Mouse (Mus musculus): ENCODE data around the gene Kptn. TPM values are rescaled to one million over a fixed set of nuclear protein-coding genes. Genes with fewer than 3 reads are reported as not detected.

The Kptn gene
- polyA plus RNA-seq, 1 experiment from 2014 or later = 14.2 TPM

DNA sequence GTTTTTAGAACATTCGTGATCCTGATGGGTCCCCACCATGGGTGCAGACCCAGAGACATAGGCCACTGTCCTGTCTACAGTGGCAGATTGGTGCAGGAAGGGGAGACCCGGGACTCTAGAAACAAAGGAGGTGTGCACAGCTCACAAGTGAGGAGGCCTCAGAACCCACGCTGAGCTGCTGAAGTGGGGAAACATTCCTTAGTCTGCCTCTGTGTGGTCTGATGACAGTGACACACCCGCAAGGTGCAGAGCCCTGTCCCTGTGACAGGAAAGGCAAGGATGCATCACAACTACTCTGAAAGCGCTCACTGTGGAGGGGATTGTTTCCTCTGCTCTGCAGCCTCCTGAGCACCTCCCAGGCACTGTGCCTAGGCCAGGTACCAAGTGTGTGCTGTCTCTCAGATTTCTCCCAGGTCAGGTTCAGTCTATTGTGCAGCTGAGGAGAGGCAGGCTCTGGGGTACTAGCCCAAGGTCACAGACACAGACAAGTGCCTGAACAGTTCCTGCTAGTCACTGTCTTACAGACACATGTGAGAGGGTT lies 16.9 kb upstream of the Kptn start:
- Histone ChIP-seq H3K4me2 (replicated peaks; ENCODE audit: low read depth, low read length) (no peak overlapping the region), H3K27ac (ENCODE audit: low read length) (no peak overlapping the region), H3K9ac (replicated peaks; ENCODE audit: low read depth) (no peak overlapping the region), H3K27me3 (replicated peaks; ENCODE audit: insufficient read depth, low read length) (no peaks in the 10 kb centered on the region), H3K9me3 (ENCODE audit: low read length) (no peaks in the 10 kb centered on the region), H3K4me1 (ENCODE audit: insufficient read depth, low read depth, low read length) (peaks cover 7% of the 10 kb centered on the region; the same call in 1 of the 2 replicates), H3K36me3 (ENCODE audit: insufficient read depth, low read length) (peaks cover 3% of the 10 kb centered on the region; the same call in 1 of the 2 replicates), H3K4me3 (ENCODE audit: low read depth, low read length) (no peak overlapping the region)
- ATAC-seq (no peak), DNase-seq (ENCODE audit: low spot score) (no peak)
- WGBS = 79% methylated on average over 5 of the region's 5 CpGs
- TF ChIP-seq CTCF (IDR thresholded peaks at IDR 0.05) (no peak), EP300 (IDR thresholded peaks at IDR 0.05) (no peak)

DNA sequence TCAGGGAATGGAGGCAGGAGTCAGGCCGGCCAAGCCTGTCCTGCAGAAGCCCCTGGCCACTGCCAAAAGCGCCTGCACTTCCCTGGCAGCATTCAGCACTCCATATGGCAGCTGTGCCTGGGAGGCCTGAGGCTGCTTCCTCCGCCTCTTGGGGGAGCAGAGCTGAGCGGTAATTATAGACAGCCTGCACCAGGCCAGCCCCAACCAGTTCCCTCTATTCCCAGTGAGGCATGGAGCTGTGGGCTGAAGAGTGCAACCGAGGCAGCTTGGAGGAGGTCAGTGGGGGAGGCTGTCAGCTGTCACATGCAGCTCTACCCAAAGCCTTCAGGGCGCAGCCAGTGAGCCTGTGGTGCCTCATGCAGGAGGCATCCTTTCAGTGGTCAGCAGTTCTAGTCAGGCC lies 15.9 kb upstream of the Kptn start:
- H3K4me3 ChIP-seq (ENCODE audit: low read depth, low read length) = no peak overlapping the region
- ATAC-seq (no peak), DNase-seq (ENCODE audit: low spot score) (no peak)
- peaks cover 7% of the 10 kb centered on the region; the same call in 1 of the 2 replicates for H3K4me1 ChIP-seq (ENCODE audit: insufficient read depth, low read depth, low read length)
- H3K9me3 ChIP-seq (ENCODE audit: low read length) = no peaks in the 10 kb centered on the region
- peaks cover 11% of the 10 kb centered on the region; the same call in 1 of the 2 replicates for H3K36me3 ChIP-seq (ENCODE audit: insufficient read depth, low read length)
- H3K4me2 ChIP-seq (replicated peaks; ENCODE audit: low read depth, low read length) = no peak overlapping the region
- 70% methylated on average over 6 of the region's 6 CpGs for WGBS
- H3K27ac ChIP-seq (ENCODE audit: low read length) = no peak overlapping the region
- TF ChIP-seq CTCF (IDR thresholded peaks at IDR 0.05) (no peak), EP300 (IDR thresholded peaks at IDR 0.05) (no peak)
- no peaks in the 10 kb centered on the region for H3K27me3 ChIP-seq (replicated peaks; ENCODE audit: insufficient read depth, low read length)
- H3K9ac ChIP-seq (replicated peaks; ENCODE audit: low read depth) = no peak overlapping the region

DNA sequence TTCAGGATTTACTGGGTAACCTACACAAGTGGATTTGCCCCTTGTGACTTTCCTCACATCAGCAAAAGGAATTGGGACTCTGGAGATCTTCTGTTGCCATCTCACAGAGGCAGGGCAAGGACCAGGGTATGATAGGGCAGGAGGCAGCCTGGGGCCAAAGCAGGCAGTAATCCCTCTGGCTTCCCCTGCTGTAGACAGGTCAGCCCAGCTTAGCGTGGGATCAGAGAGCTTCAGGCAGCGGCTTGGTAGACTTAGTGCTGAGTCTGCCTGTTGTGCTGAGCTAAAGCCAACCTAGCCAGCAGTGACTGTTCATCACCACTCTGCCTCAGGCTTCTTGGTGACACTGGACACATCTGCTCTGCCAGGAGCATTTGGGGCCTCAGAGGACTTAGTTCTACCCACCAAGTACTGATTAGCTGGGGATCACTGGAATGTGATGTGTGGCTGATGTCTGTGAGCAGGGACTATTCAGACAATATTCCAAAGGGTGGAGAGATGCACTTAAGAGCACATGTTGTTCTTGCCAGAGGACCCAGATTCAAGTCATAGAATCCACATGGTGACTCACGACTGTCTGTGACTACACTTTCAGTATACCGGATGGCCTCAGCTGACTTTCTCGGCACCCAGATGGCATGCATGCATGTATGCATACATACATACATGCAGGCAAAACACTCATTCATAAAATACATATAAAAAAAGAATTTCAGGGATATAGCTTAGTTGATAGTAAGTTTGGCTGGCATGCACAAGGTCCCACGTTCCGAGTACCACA lies 14.9 kb upstream of the Kptn start:
- Histone ChIP-seq H3K27ac (ENCODE audit: low read length) (no peak overlapping the region), H3K4me1 (ENCODE audit: insufficient read depth, low read depth, low read length) (no peaks in the 10 kb centered on the region; the same call in 1 of the 2 replicates), H3K9me3 (ENCODE audit: low read length) (no peaks in the 10 kb centered on the region), H3K27me3 (replicated peaks; ENCODE audit: insufficient read depth, low read length) (no peaks in the 10 kb centered on the region), H3K36me3 (ENCODE audit: insufficient read depth, low read length) (peaks cover 22% of the 10 kb centered on the region; the same call in 1 of the 2 replicates), H3K9ac (replicated peaks; ENCODE audit: low read depth) (no peak overlapping the region), H3K4me3 (ENCODE audit: low read depth, low read length) (no peak overlapping the region), H3K4me2 (replicated peaks; ENCODE audit: low read depth, low read length) (no peak overlapping the region)
- no peak for ATAC-seq
- TF ChIP-seq CTCF (IDR thresholded peaks at IDR 0.05) (no peak), EP300 (IDR thresholded peaks at IDR 0.05) (no peak)
- no peak for DNase-seq (ENCODE audit: low spot score)
- 95% methylated on average over 7 of the region's 7 CpGs for WGBS

DNA sequence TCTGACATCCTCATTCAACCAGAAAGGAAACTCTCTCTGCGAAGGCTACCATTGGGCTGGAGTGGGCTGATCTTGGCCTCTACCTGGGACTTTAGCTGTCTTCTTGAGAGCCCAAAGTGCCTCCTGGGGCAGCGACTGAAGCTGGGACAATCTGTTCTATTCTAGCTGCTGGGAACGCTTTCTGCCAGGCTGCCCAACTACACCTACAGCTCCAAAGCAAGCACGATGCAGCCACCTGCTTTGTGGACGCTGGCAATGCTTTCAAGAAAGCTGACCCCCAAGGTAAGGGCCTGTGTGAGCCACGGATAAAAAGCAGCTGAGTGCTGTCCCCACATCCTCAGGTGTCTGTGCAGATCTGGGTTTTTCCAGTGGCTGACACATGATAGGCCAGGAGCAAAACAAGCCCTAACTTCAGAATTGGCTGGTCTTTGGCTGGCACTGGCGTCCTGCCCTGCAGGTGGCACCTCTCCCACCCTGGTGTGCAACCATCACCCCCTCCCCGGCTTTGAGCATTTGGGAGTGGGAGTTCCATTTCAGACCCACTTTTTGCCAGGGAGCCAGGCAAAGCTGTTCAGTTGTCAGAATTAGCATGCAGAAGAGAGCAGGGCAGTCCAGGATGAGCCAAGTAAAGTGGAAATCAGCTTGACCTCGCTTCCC lies 10.7 kb upstream of the Kptn start:
- WGBS = 91% methylated on average over 9 of the region's 9 CpGs
- H3K36me3 ChIP-seq (ENCODE audit: insufficient read depth, low read length) = peaks cover 48% of the 10 kb centered on the region
- TF ChIP-seq CTCF (IDR thresholded peaks at IDR 0.05) = no peak
- TF ChIP-seq EP300 (IDR thresholded peaks at IDR 0.05) = no peak
- H3K9ac ChIP-seq (replicated peaks; ENCODE audit: low read depth) = no peak overlapping the region
- no peaks in the 10 kb centered on the region for H3K27me3 ChIP-seq (replicated peaks; ENCODE audit: insufficient read depth, low read length)
- no peaks in the 10 kb centered on the region for H3K4me1 ChIP-seq (ENCODE audit: insufficient read depth, low read depth, low read length)
- no peaks in the 10 kb centered on the region for H3K9me3 ChIP-seq (ENCODE audit: low read length)
- ATAC-seq (no peak), DNase-seq (ENCODE audit: low spot score) (no peak)
- no peak overlapping the region for H3K27ac ChIP-seq (ENCODE audit: low read length)
- no peak overlapping the region for H3K4me2 ChIP-seq (replicated peaks; ENCODE audit: low read depth, low read length)
- no peak overlapping the region for H3K4me3 ChIP-seq (ENCODE audit: low read depth, low read length)

DNA sequence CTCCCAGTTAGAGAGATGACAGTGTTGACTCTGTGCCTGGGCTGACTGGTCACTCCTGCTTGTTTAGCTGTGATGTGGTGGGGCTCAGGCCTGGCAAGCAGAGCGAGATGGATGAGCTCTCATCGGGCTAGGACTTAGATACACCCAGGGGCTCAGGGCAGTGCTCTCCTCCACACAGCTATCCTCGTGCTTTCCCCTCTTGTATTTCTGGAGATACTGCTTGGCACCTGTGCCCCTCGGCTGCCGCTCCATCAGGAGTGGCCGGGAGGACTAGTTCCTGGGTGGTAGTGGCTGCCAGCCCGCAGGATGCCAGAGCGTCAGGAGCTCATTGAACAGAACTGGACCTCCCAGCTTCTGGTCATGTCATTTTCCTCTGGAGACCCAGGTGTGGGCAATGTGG lies 9.5 kb upstream of the Kptn start:
- no peaks in the 10 kb centered on the region for H3K4me1 ChIP-seq (ENCODE audit: insufficient read depth, low read depth, low read length)
- no peak for TF ChIP-seq CTCF (IDR thresholded peaks at IDR 0.05)
- WGBS = 89% methylated on average over 8 of the region's 8 CpGs
- no peak for ATAC-seq
- H3K9ac ChIP-seq (replicated peaks; ENCODE audit: low read depth) = no peak overlapping the region
- H3K9me3 ChIP-seq (ENCODE audit: low read length) = no peaks in the 10 kb centered on the region
- no peaks in the 10 kb centered on the region for H3K27me3 ChIP-seq (replicated peaks; ENCODE audit: insufficient read depth, low read length)
- peaks cover 58% of the 10 kb centered on the region for H3K36me3 ChIP-seq (ENCODE audit: insufficient read depth, low read length)
- no peak overlapping the region for H3K27ac ChIP-seq (ENCODE audit: low read length)
- H3K4me2 ChIP-seq (replicated peaks; ENCODE audit: low read depth, low read length) = no peak overlapping the region
- no peak for DNase-seq (ENCODE audit: low spot score)
- no peak overlapping the region for H3K4me3 ChIP-seq (ENCODE audit: low read depth, low read length)

GRCm38 (mm10) chr7:16111284-16112090 lies 8.2 kb upstream of the Kptn start:
- no peak overlapping the region for H3K27ac ChIP-seq (ENCODE audit: low read length)
- no peaks in the 10 kb centered on the region for H3K27me3 ChIP-seq (replicated peaks; ENCODE audit: insufficient read depth, low read length)
- H3K9ac ChIP-seq (replicated peaks; ENCODE audit: low read depth) = no peak overlapping the region
- 92% methylated on average over 7 of the region's 7 CpGs for WGBS
- no peak for TF ChIP-seq CTCF (IDR thresholded peaks at IDR 0.05)
- TF ChIP-seq EP300 (IDR thresholded peaks at IDR 0.05) = no peak
- ATAC-seq (no peak), DNase-seq (ENCODE audit: low spot score) (no peak)
- no peaks in the 10 kb centered on the region for H3K4me1 ChIP-seq (ENCODE audit: insufficient read depth, low read depth, low read length)
- H3K4me3 ChIP-seq (ENCODE audit: low read depth, low read length) = no peak overlapping the region
- no peaks in the 10 kb centered on the region for H3K9me3 ChIP-seq (ENCODE audit: low read length)
- no peak overlapping the region for H3K4me2 ChIP-seq (replicated peaks; ENCODE audit: low read depth, low read length)
- peaks cover 63% of the 10 kb centered on the region for H3K36me3 ChIP-seq (ENCODE audit: insufficient read depth, low read length)

All from lung, postnatal 0 days (tissue).